Mouse (Mus musculus): ENCODE measurements around the gene Dvl1. TPM values are rescaled to one million over a fixed set of nuclear protein-coding genes. Genes with fewer than 3 reads are reported as not detected.

The Dvl1 gene
- polyA plus RNA-seq, 1 experiment from 2014 or later: 4.3 TPM

GRCm38 (mm10) chr4:155831205-155831766, 15.9 kb upstream of the Dvl1 start, which contains the start of gene Aurkaip1:
Aurkaip1 (plus strand) TSS chr4:155831272.
- Histone ChIP-seq H3K27ac (peak within 1 kb of the TSS; percentile 92), H3K4me3 (peak within 1 kb of the TSS; percentile 98), H3K9me3 (no peaks in the 10 kb centered on the region), H3K4me1 (replicated peaks) (peaks cover 30% of the 10 kb centered on the region), H3K27me3 (ENCODE audit: insufficient read depth, poor library complexity, severe bottlenecking) (no peaks in the 10 kb centered on the region), H3K36me3 (peaks cover 54% of the 10 kb centered on the region)
- WGBS: under 1% methylated on average over 49 of the region's 49 CpGs
- DNase-seq (ENCODE audit: low spot score): peak; percentile 97

GRCm38 (mm10) chr4:155831831-155832230, 15.4 kb upstream of the Dvl1 start:
- peaks cover 30% of the 10 kb centered on the region for H3K4me1 ChIP-seq (replicated peaks)
- H3K36me3 ChIP-seq: peaks cover 48% of the 10 kb centered on the region
- no peak for DNase-seq (ENCODE audit: low spot score)
- H3K27me3 ChIP-seq (ENCODE audit: insufficient read depth, poor library complexity, severe bottlenecking): no peaks in the 10 kb centered on the region
- H3K9me3 ChIP-seq: no peaks in the 10 kb centered on the region
- peak overlapping the region; percentile 92 for H3K27ac ChIP-seq
- 2% methylated on average over 25 of the region's 25 CpGs for WGBS
- peak overlapping the region; percentile 98 for H3K4me3 ChIP-seq

GRCm38 (mm10) chr4:155832321-155832720, 14.9 kb upstream of the Dvl1 start:
- Histone ChIP-seq H3K27ac (peak overlapping the region; percentile 92), H3K4me3 (peak overlapping the region; percentile 98), H3K27me3 (ENCODE audit: insufficient read depth, poor library complexity, severe bottlenecking) (no peaks in the 10 kb centered on the region), H3K4me1 (replicated peaks) (peaks cover 30% of the 10 kb centered on the region), H3K36me3 (peaks cover 43% of the 10 kb centered on the region), H3K9me3 (no peaks in the 10 kb centered on the region)
- no peak for DNase-seq (ENCODE audit: low spot score)
- WGBS: 52% methylated on average over 10 of the region's 10 CpGs

- WGBS: 87% methylated on average over 4 of the region's 4 CpGs
- H3K27me3 ChIP-seq (ENCODE audit: insufficient read depth, poor library complexity, severe bottlenecking): no peaks in the 10 kb centered on the region
- peaks cover 32% of the 10 kb centered on the region for H3K4me1 ChIP-seq (replicated peaks)
- peaks cover 34% of the 10 kb centered on the region for H3K36me3 ChIP-seq
- no peak overlapping the region for H3K4me3 ChIP-seq
- H3K9me3 ChIP-seq: no peaks in the 10 kb centered on the region
- no peak for DNase-seq (ENCODE audit: low spot score)
- no peak overlapping the region for H3K27ac ChIP-seq
These were observed 14.0 kb upstream of the Dvl1 start for GRCm38 (mm10) chr4:155833234-155833633.

GRCm38 (mm10) chr4:155833836-155834235, 13.4 kb upstream of the Dvl1 start:
- peak overlapping the region; percentile 29 for H3K4me3 ChIP-seq
- no peaks in the 10 kb centered on the region for H3K27me3 ChIP-seq (ENCODE audit: insufficient read depth, poor library complexity, severe bottlenecking)
- H3K36me3 ChIP-seq: peaks cover 31% of the 10 kb centered on the region
- H3K9me3 ChIP-seq: no peaks in the 10 kb centered on the region
- peaks cover 38% of the 10 kb centered on the region for H3K4me1 ChIP-seq (replicated peaks)
- peak; percentile 76 for DNase-seq (ENCODE audit: low spot score)
- 0 out of 2 replicates have a peak overlapping the region, but pooled peaks have one; percentile 45 for H3K27ac ChIP-seq
- WGBS: 45% methylated on average over 2 of the region's 2 CpGs

GRCm38 (mm10) chr4:155837404-155838010, 9.7 kb upstream of the Dvl1 start:
- Histone ChIP-seq H3K27ac (no peak overlapping the region), H3K36me3 (peaks cover 31% of the 10 kb centered on the region), H3K4me1 (replicated peaks) (peaks cover 58% of the 10 kb centered on the region), H3K27me3 (ENCODE audit: insufficient read depth, poor library complexity, severe bottlenecking) (peaks cover 21% of the 10 kb centered on the region), H3K9me3 (no peaks in the 10 kb centered on the region), H3K4me3 (no peak overlapping the region)
- no peak for DNase-seq (ENCODE audit: low spot score)
- WGBS: 82% methylated on average over 11 of the region's 11 CpGs

GRCm38 (mm10) chr4:155838187-155839153, 8.7 kb upstream of the Dvl1 start:
- Histone ChIP-seq H3K36me3 (peaks cover 31% of the 10 kb centered on the region), H3K27me3 (ENCODE audit: insufficient read depth, poor library complexity, severe bottlenecking) (peaks cover 24% of the 10 kb centered on the region), H3K9me3 (no peaks in the 10 kb centered on the region), H3K4me3 (0 out of 2 replicates have a peak overlapping the region, but pooled peaks have one; percentile 57), H3K4me1 (replicated peaks) (peaks cover 48% of the 10 kb centered on the region), H3K27ac (peak overlapping the region; percentile 88)
- WGBS: 56% methylated on average over 8 of the region's 8 CpGs
- DNase-seq (ENCODE audit: low spot score): no peak

GRCm38 (mm10) chr4:155839483-155839910, 7.7 kb upstream of the Dvl1 start, which contains the start of gene Mxra8:
Mxra8 (plus strand) TSS chr4:155839680.
- DNase-seq (ENCODE audit: low spot score): peak; percentile 89
- Histone ChIP-seq H3K4me1 (replicated peaks) (peaks cover 40% of the 10 kb centered on the region), H3K4me3 (peak within 1 kb of the TSS; percentile 57), H3K9me3 (no peaks in the 10 kb centered on the region), H3K27me3 (ENCODE audit: insufficient read depth, poor library complexity, severe bottlenecking) (peaks cover 24% of the 10 kb centered on the region), H3K36me3 (peaks cover 32% of the 10 kb centered on the region), H3K27ac (peak within 1 kb of the TSS; percentile 88)
- WGBS: 1% methylated on average over 16 of the region's 16 CpGs

GRCm38 (mm10) chr4:155840076-155841002, 6.9 kb upstream of the Dvl1 start:
- peaks cover 40% of the 10 kb centered on the region for H3K4me1 ChIP-seq (replicated peaks)
- 4% methylated on average over 8 of the region's 8 CpGs for WGBS
- H3K27ac ChIP-seq: peak overlapping the region; percentile 88
- H3K4me3 ChIP-seq: peak overlapping the region; percentile 57
- DNase-seq (ENCODE audit: low spot score): peak; percentile 40
- peaks cover 28% of the 10 kb centered on the region for H3K36me3 ChIP-seq
- no peaks in the 10 kb centered on the region for H3K9me3 ChIP-seq
- H3K27me3 ChIP-seq (ENCODE audit: insufficient read depth, poor library complexity, severe bottlenecking): peaks cover 24% of the 10 kb centered on the region

GRCm38 (mm10) chr4:155841003-155841454, 6.2 kb upstream of the Dvl1 start:
- Histone ChIP-seq H3K4me1 (replicated peaks) (peaks cover 40% of the 10 kb centered on the region), H3K27me3 (ENCODE audit: insufficient read depth, poor library complexity, severe bottlenecking) (peaks cover 24% of the 10 kb centered on the region), H3K4me3 (peak overlapping the region; percentile 57), H3K9me3 (no peaks in the 10 kb centered on the region), H3K36me3 (peaks cover 26% of the 10 kb centered on the region), H3K27ac (peak overlapping the region; percentile 88)
- 1% methylated on average over 32 of the region's 32 CpGs for WGBS
- peak; percentile 51 for DNase-seq (ENCODE audit: low spot score)

- 36% methylated on average over 38 of the region's 38 CpGs for WGBS
- H3K27ac ChIP-seq: no peak overlapping the region; the same call in 1 of the 2 replicates
- peak overlapping the region; percentile 57 for H3K4me3 ChIP-seq
- no peaks in the 10 kb centered on the region for H3K9me3 ChIP-seq
- H3K4me1 ChIP-seq (replicated peaks): peaks cover 45% of the 10 kb centered on the region
- H3K27me3 ChIP-seq (ENCODE audit: insufficient read depth, poor library complexity, severe bottlenecking): peaks cover 24% of the 10 kb centered on the region
- no peak for DNase-seq (ENCODE audit: low spot score)
- peaks cover 26% of the 10 kb centered on the region for H3K36me3 ChIP-seq
These were observed 5.4 kb upstream of the Dvl1 start for GRCm38 (mm10) chr4:155841651-155842270.
